In genomic region chr6:52420276-52420970, GRCm38 (mm10) we compare ENCODE assay signal across 22 mouse cellular contexts.
A peak's percentile ranks its signal among the peaks of the same experiment; 100 is the strongest.
DNase-seq lines count a peak whose midpoint lies in the region; ATAC-seq lines count a peak whose summit lies in the region.
"Had no signal": no experiment of that assay in that cellular context is flagged by ENCODE, and none has a peak within 500 bp of the region (broad histone marks: within the 10 kb centered on the region; RNA-seq: fewer than 3 reads in every experiment).

No protein-coding gene starts in this region.

- H3K9me3 ChIP-seq in heart, embryonic 11.5 days (replicated peaks; ENCODE audit: control insufficient read depth, low read length), result no peaks in the 10 kb centered on the region
- H3K9me3 ChIP-seq in heart, embryonic 10.5 days, result no peaks in the 10 kb centered on the region
- H3K9me3 ChIP-seq in midbrain, embryonic 11.5 days (ENCODE audit: control insufficient read depth, low read length), result no peaks in the 10 kb centered on the region
- H3K9me3 ChIP-seq in midbrain, embryonic 13.5 days, result no peaks in the 10 kb centered on the region
- H3K9me3 ChIP-seq: G1E had no signal

- no peak overlapping the region for H3K4me3 ChIP-seq in heart, embryonic 11.5 days (ENCODE audit: low read depth, low read length)
- no peak overlapping the region for H3K4me3 ChIP-seq in heart, embryonic 10.5 days
- H3K4me3 ChIP-seq in midbrain, embryonic 11.5 days (ENCODE audit: low read depth, low read length), result no peak overlapping the region
- no peak overlapping the region for H3K4me3 ChIP-seq in midbrain, embryonic 13.5 days (replicated peaks)

- no peak for ATAC-seq in heart, embryonic 11.5 days (replicated peaks; ENCODE audit: insufficient number of reproducible peaks, low FRiP score, low TSS enrichment)
- no peak for ATAC-seq in midbrain, embryonic 11.5 days (ENCODE audit: low FRiP score)
- no peak for ATAC-seq in midbrain, embryonic 13.5 days
- ATAC-seq: activated CD4-positive, CD25-positive, alpha-beta regulatory T cell, adult 4 months; CD4-positive, CD25-positive, alpha-beta regulatory T cell, adult 4 months; Patski had no signal

- WGBS in heart, embryonic 11.5 days (ENCODE audit: insufficient replicate concordance), result 73% methylated on average over 7 of the region's 7 CpGs
- 78% methylated on average over 7 of the region's 7 CpGs for WGBS in heart, embryonic 10.5 days
- 83% methylated on average over 7 of the region's 7 CpGs for WGBS in midbrain, embryonic 11.5 days
- WGBS in midbrain, embryonic 13.5 days, result 86% methylated on average over 7 of the region's 7 CpGs

- H3K27me3 ChIP-seq in heart, embryonic 11.5 days (ENCODE audit: control insufficient read depth, insufficient read depth, low read length), result no peaks in the 10 kb centered on the region
- H3K27me3 ChIP-seq in heart, embryonic 10.5 days (ENCODE audit: insufficient read depth, poor library complexity, severe bottlenecking), result no peaks in the 10 kb centered on the region
- H3K27me3 ChIP-seq in midbrain, embryonic 11.5 days (ENCODE audit: control insufficient read depth, insufficient read depth, low read length), result no peaks in the 10 kb centered on the region
- no peaks in the 10 kb centered on the region for H3K27me3 ChIP-seq in midbrain, embryonic 13.5 days
- H3K27me3 ChIP-seq: CH12.LX, Patski had no signal

- intact Hi-C loops in heart, postnatal 25 days (cut with DNase I), result no loop called here

- H3K27ac ChIP-seq in heart, embryonic 11.5 days (ENCODE audit: low read depth, low read length), result no peak overlapping the region
- no peak overlapping the region for H3K27ac ChIP-seq in heart, embryonic 10.5 days
- no peak overlapping the region for H3K27ac ChIP-seq in midbrain, embryonic 11.5 days (ENCODE audit: low read depth, low read length)
- no peak overlapping the region for H3K27ac ChIP-seq in midbrain, embryonic 13.5 days

- DNase-seq in heart, adult 11 months, result peak; percentile 80
- peak; percentile 56 for DNase-seq in heart, embryonic 10.5 days (ENCODE audit: low spot score)
- no peak for DNase-seq in heart, postnatal 25 days (ENCODE audit: low spot score)
- DNase-seq in kidney, adult 9 months, result peak; percentile 9
- DNase-seq in kidney, adult 18-20 months, result no peak
- DNase-seq in midbrain, embryonic 11.5 days (ENCODE audit: low spot score, missing footprints), result peak; percentile 62
- DNase-seq: adrenal gland, adult 2 months; adrenal gland, adult 8-10 months; adrenal gland, postnatal 10 days; adrenal gland, postnatal 14 days; adrenal gland, postnatal 25 days; adrenal gland, postnatal 36 days; B cell, adult 2 months; cerebellum, adult 11 months; cerebellum, adult 11-12 months had no signal

- no peaks in the 10 kb centered on the region for H3K36me3 ChIP-seq in heart, embryonic 11.5 days (ENCODE audit: control insufficient read depth, insufficient read depth, low read length)
- no peaks in the 10 kb centered on the region for H3K36me3 ChIP-seq in heart, embryonic 10.5 days
- no peaks in the 10 kb centered on the region for H3K36me3 ChIP-seq in midbrain, embryonic 11.5 days (ENCODE audit: control insufficient read depth, insufficient read depth, low read length)
- no peaks in the 10 kb centered on the region for H3K36me3 ChIP-seq in midbrain, embryonic 13.5 days
- H3K36me3 ChIP-seq: G1E had no signal

- peaks cover 4% of the 10 kb centered on the region; the same call in 1 of the 2 replicates for H3K4me1 ChIP-seq in heart, embryonic 11.5 days (ENCODE audit: control insufficient read depth, insufficient read depth, low read length)
- H3K4me1 ChIP-seq in heart, embryonic 10.5 days, result peaks cover 3% of the 10 kb centered on the region; the same call in 1 of the 2 replicates
- H3K4me1 ChIP-seq in midbrain, embryonic 11.5 days (ENCODE audit: control insufficient read depth, insufficient read depth, low read length), result no peaks in the 10 kb centered on the region; the same call in 1 of the 2 replicates
- peaks cover 11% of the 10 kb centered on the region; the same call in 1 of the 2 replicates for H3K4me1 ChIP-seq in midbrain, embryonic 13.5 days (replicated peaks)

- no peak overlapping the region for H3K9ac ChIP-seq in heart, embryonic 11.5 days (ENCODE audit: low read depth, low read length)
- H3K9ac ChIP-seq in midbrain, embryonic 11.5 days (ENCODE audit: low read length), result no peak overlapping the region
- H3K9ac ChIP-seq in midbrain, embryonic 13.5 days (replicated peaks), result no peak overlapping the region

- no peak overlapping the region for H3K4me2 ChIP-seq in heart, embryonic 11.5 days
- no peak overlapping the region for H3K4me2 ChIP-seq in midbrain, embryonic 11.5 days
- no peak overlapping the region for H3K4me2 ChIP-seq in midbrain, embryonic 13.5 days (replicated peaks)

Comparison
In these comparisons a context has a peak if more than half of its experiments do, and no peak if none do; other contexts are left out.
1. DNase-seq: peak in heart, adult 11 months (single experiment), heart, embryonic 10.5 days (single experiment), kidney, adult 9 months (single experiment) and midbrain, embryonic 11.5 days (single experiment); none in heart, postnatal 25 days (single experiment) and kidney, adult 18-20 months (single experiment).